Mouse (Mus musculus): ENCODE results near the gene Nolc1. TPM values are rescaled to one million over a fixed set of nuclear protein-coding genes. Genes with fewer than 3 reads are reported as not detected.

Gene Nolc1
- polyA plus RNA-seq (2014; fragmentation: Illumina TruSeq; extraction: RNeasy Lipid Tissue Mini Kit (QIAGEN cat#74804); ENCODE audit: low read depth, low replicate concordance) = 28.5 TPM

DNA sequence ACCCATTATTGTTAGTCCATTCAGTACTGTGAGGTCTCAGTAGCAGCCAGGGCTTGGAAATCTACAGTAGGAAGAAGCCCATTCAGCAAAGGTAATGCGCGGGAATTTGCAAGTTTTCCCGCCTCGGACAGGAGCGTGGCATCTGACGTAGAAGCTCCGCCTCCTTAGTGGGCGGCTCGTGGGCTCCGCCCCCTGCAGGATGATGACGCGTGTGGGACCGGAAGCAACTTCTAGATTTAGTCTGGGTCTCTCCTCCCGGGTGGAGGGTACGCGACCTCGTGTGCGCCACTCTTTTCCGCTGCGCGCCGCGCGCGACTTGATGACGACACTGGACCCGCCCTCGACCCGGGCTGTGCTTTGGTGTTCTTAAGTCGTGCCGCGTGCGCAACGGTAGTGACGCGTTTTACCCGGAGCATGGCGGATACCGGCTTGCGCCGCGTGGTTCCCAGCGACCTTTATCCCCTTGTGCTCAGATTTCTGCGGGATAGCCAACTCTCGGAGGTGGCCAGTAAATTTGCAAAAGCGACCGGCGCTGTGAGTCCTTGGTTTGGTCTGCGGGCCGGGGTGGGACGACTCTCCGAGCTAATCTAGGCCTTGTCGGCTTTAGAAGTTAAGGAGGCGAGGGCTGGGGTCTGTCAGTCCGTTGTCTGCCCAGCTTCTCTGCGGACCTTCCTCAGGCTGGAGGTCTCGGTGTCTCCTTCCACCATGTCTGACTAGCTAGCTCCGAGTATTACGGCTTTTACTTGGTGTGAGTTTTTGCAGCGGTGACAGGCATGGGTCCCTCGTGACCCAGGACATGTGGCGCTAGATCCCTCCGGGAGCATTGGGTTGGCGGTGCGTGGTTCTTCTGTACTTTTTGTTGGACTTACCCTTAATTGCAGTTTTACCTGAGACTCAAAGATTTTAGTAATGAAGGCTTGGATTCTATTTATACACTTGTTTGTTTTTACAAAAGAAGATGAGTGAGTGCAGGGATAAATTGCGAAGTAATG lies at the start of gene Nolc1:
TSS of gene Nolc1 (plus strand) at position 248 of the 992 bp plus-strand sequence.

DNA sequence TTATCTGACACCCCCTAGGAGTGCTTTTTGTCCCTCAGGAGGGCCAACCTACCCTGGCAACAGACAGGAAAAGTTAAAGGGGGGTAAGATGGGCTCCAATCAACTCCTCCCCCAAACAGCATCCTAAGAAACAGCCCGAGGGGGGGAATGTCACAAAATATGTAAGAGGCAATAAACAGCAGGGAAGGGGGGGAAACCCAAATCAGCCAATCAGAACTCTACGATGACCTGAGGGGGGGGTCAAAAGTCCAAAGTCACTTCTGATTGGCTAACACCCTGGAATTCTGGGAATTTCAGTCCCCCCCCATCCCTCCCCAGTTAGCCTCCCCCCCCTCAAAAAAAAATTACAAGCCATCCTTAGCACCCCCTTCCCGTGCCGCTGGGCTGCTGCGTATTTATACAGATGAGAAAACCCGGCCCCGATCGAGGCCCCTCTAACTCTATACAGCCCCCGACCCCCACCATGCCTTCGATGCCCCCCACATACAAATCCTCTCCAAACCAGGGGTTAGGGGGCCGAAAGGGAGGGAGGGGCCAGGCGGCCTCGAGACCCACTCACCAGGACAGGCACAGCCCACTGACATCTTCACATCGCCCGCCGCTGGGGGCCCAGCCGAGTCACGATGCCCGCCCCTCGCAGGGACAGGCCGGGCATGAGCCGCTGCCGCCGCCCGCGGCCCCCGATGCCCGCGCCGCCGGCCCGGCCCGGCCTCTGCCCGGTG lies 31.2 kb upstream of the Nolc1 start, which contains the start of gene Pprc1:
TSS of gene Pprc1 (plus strand) at position 616 of the 722 bp plus-strand sequence.

DNA sequence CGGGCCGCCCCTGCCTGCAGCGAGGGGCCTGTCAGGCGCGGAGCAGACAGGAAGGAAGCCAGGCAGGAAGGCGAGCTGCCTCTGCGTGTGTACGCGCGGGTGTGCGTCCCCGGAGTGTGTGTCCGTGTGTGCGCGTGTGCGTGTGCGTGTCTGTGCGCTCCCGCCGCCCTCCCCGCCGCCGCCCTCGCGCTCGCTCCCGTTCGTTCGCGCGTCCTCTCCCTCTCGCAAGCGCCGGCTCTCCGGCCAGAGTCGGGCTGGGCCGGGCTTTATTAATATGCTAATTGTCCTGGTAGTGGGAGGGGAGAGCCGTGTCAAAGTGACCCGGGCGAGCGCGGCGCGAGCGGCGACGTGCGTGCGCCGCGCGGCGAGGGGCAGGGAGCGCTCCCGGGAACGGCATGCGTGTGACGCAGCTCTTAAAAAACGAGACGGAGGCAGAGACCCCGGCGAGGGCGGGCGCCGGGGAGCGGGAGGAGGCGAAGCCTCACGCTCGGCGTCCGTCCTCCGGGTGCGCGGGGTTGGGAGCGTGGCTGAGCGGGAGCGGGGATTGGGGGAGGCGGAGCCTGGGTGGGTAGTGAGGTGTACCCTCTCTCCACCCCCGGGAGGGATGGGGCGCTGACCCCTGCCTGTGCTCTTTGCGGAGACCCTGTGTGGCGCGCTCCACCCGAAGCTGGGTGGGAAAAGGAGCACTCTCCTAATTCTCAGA lies 30.5 kb upstream of the Nolc1 start, which contains the start of gene Ldb1:
TSS of gene Ldb1 (minus strand) at position 222 of the 703 bp plus-strand sequence.

DNA sequence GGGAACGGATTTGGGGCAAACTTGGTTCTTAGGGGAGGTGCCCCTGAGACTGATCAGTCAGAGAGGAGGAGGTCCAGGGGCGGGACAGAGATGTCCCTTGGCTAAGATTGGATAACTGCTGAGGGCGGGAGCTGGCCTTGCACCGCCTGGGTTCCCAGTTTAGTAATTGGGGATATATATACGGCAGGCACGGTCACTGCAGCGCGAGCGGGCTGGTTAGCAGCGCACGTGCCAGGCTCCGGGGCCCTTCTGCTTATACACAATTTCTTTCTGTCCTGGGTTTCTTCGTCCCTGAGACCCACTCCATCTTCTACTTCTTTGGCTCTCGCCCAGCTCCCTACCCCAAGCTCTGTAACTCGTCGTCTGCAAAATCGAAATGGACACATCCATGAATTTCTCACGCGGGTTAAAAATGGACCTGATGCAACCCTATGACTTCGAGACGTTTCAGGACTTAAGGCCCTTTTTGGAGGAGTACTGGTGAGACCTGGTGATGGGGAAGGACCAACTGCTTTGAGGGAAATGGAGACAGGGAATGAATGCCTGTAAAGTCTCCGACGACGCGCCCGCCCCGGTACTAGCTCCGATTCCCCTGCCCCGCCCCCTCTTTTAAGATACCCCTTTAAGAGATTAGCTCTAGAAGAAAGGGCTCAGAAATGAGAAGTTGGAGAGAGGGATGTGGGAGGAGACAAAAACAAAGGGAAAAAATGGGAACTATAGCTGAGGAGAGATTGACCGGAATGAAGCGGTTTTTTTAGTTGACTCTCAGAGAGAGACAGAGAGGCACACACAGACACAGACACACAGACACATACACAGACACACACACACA lies 56.2 kb downstream of the Nolc1 start, which contains the start of gene Elovl3:
TSS of gene Elovl3 (plus strand) at position 204 of the 832 bp plus-strand sequence.

Other genes with a start within 250 kb of the Nolc1 start
- 11.6 TPM for gene Armh3, start 77.4 kb upstream of the Nolc1 start, polyA plus RNA-seq (2014; fragmentation: Illumina TruSeq; extraction: RNeasy Lipid Tissue Mini Kit (QIAGEN cat#74804); ENCODE audit: low read depth, low replicate concordance)
- gene Hps6, start 72.4 kb upstream of the Nolc1 start, polyA plus RNA-seq (2014; fragmentation: Illumina TruSeq; extraction: RNeasy Lipid Tissue Mini Kit (QIAGEN cat#74804); ENCODE audit: low read depth, low replicate concordance) = 6.9 TPM
- gene Pprc1, start 31.0 kb upstream of the Nolc1 start, polyA plus RNA-seq (2014; fragmentation: Illumina TruSeq; extraction: RNeasy Lipid Tissue Mini Kit (QIAGEN cat#74804); ENCODE audit: low read depth, low replicate concordance) = 13.0 TPM
- gene Ldb1, start 30.6 kb upstream of the Nolc1 start, polyA plus RNA-seq (2014; fragmentation: Illumina TruSeq; extraction: RNeasy Lipid Tissue Mini Kit (QIAGEN cat#74804); ENCODE audit: low read depth, low replicate concordance) = 125 TPM
- gene Elovl3, start 56.0 kb downstream of the Nolc1 start, polyA plus RNA-seq (2014; fragmentation: Illumina TruSeq; extraction: RNeasy Lipid Tissue Mini Kit (QIAGEN cat#74804); ENCODE audit: low read depth, low replicate concordance) = not detected
- not detected for gene Pitx3, start 72.5 kb downstream of the Nolc1 start, polyA plus RNA-seq (2014; fragmentation: Illumina TruSeq; extraction: RNeasy Lipid Tissue Mini Kit (QIAGEN cat#74804); ENCODE audit: low read depth, low replicate concordance)
- 53.3 TPM for gene Gbf1, start 76.6 kb downstream of the Nolc1 start, polyA plus RNA-seq (2014; fragmentation: Illumina TruSeq; extraction: RNeasy Lipid Tissue Mini Kit (QIAGEN cat#74804); ENCODE audit: low read depth, low replicate concordance)
- gene Nfkb2, start 228.5 kb downstream of the Nolc1 start, polyA plus RNA-seq (2014; fragmentation: Illumina TruSeq; extraction: RNeasy Lipid Tissue Mini Kit (QIAGEN cat#74804); ENCODE audit: low read depth, low replicate concordance) = 15.3 TPM

Data from adipose tissue, adult 10 weeks (tissue).